Mouse (Mus musculus) kidney, postnatal 25 days (tissue): ENCODE data around the gene Tmem230.

Source experiments
- DNase-seq, 2 experiments: peaks; one replicate each; pipeline ENCODE4 v3.0.0; 2021; ENCODE audit warnings: mixed read lengths in 2 of 2

Tmem230 gene

GRCm38 (mm10) chr2:132232413-132232945 lies 15.1 kb downstream of the Tmem230 start:
- DNase-seq: no peak

DNA sequence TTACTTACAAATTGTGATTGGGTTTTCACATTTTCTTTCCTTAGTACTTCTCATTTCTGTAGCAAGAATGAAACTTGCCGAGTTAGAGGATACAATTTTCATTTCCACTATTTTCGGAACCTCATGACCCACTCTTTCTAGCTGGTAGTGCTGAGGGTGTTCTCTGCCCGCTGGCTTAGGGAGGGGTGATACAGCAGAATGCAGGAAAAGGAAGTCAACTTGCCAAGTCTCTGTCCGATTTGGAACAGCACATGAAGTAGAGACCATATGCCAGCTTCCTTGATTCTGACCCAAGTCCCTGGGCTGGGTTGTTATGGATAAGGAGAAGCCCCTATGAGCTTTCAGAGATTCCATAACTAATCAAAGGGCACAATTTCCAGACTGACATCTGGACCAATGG lies 23.2 kb downstream of the Tmem230 start:
- no peak for DNase-seq

GRCm38 (mm10) chr2:132221611-132222073 lies 26.0 kb downstream of the Tmem230 start:
- no peak for DNase-seq

GRCm38 (mm10) chr2:132211995-132212656 lies 35.5 kb downstream of the Tmem230 start:
- DNase-seq: no peak

DNA sequence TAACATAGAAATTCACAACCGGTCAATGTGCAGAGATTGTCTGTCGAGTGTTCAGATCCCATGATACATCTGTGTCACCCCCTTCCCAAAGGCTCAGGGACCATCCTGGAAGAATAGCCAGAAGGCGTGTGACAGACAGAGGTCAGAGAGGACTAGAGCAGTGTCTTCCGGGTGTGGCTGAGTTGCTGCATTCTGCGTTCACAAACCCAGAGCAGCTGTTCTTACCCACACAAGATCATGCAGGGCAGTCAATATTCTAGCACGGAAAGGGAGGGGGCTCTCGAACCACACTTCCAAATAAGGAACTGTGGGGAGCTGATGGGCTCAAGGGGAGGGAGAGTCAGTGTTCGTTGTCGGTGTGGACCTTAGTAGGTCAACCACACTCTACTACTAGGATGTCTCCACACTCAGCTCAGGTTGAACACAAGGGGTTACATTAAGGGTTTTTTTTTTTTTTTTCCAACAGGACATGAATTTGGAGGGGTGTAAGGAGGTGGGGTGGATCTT lies 36.7 kb downstream of the Tmem230 start:
- no peak for DNase-seq

DNA sequence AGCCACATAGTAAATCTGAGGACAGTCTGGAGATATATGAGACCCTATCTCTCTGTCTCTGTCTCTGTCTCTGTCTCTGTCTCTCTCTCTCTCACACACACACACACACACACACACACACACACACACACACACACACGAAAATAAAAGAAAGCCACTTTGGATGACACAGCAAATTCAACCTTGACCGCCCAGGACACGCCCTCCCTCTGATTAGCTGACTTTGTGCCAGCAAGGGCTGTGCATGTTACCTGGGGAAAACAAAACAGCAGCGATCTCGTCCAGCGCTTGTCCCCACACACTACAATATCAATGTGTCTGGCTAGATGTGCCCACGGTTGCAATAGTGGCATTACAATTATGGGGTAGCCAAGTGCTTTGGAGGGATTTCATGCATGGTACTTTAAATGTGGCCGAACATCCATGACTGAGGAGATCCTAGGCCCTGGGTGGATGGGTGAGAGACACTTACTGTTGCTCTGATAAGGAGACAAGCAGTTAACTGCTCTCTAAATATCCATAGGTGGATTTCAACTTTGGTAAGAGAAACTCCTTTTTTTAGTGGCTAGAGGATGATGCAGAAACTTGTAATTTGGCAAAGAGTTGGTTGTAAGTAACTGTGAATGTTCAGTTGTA lies 39.2 kb downstream of the Tmem230 start:
- DNase-seq: peak in 1 of 2 experiments; percentile 3

DNA sequence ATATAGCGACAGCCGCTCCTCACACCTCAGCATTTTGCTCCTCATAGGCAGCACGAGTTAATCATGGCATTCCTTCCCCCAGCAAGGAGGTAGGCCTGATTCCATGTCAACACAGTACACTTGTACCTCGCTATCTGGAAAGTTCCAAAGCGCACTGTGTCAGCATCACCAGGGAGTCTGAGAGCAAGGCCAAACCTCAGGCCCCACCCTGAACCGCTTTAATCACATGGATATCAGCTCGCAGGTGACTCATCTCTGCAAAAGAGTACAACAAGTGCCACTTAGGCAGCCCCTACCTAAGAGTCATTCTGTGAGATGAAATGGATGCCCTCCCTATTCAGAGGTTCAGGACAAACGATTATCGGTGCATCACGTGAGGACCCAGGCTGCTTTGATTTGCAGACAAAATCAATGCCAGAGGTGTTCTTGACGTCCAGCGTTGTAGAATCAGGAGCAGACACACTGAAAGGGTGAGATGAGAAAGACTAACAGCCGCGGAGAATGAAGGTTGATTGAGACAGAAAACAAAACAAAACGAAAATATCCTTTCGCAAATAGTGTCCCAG lies 41.2 kb downstream of the Tmem230 start:
- no peak for DNase-seq

GRCm38 (mm10) chr2:132205549-132205948 lies 42.1 kb downstream of the Tmem230 start:
- DNase-seq: no peak

DNA sequence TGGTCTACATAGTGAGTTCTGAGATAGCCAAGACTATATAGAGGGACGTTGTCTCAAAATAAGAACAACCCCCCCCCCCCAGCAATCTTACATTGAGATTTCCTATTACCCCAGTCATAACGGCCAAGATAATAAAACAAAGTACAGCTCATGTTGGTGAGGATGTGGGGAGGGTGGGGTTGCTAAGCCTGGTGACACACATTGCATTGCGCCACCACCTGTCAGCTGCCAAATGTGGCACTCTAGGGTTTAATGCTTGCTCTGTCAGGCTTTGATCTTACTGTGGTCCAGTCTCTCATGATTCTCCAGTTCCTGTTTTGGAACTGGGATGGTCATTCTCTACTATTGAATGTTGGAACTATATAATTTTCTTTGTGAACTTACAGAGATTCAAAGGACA lies 43.8 kb downstream of the Tmem230 start:
- DNase-seq: no peak

- no peak for DNase-seq
These were observed 44.4 kb downstream of the Tmem230 start for GRCm38 (mm10) chr2:132203186-132203585.

- DNase-seq: no peak
These were observed 49.3 kb downstream of the Tmem230 start for GRCm38 (mm10) chr2:132198017-132198933.

DNA sequence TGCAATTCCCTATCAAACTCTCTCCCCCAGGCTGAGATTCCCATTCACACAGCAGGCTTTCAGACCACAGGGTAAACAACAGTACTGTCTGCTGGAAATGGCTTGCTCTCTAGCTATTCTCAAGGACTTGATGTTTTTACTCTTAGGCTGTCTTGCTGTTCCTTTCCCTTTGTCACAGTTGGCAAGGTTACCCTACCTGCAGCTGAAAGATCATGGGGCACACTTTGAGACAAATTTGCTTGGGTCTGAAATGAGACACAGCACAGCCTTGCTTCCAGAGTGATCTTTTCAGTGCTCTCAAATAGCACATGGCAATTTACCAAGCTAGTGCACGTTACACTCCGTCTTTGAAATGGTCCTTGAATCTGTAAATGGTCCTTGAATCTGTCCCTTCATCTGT lies 52.0 kb downstream of the Tmem230 start:
- DNase-seq: no peak

DNA sequence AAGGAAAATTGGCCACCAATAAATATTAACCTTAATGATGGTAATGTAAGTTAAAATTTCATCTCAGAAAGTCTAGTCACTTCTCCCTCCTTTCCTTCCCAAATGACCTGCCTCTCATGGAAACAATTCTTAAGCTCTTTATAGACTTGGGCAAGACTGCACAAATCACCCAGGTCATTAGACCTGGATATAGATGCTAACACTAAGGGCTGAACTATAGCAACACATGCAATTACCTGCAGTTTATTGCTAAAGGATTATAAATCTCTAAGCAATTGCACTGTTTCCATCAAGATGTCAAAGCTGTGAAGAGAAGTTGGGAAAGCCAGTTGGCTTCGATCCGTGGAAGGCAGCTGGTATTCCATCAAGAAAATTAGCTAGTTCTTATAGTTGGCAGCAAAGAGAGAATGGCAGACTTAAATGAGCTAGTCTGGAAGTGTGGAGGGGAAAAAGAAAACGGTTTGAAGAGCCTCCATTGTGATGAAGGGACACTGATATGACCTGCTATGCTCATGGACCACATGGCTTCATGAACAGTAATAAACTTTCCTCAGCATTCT lies 56.9 kb downstream of the Tmem230 start:
- DNase-seq: no peak
